Mouse (Mus musculus) adrenal gland (tissue): ENCODE measurements at regions not wholly inside any gene's neighbourhood (a gene's known extent, or its start where the extent isn't known, plus 50 kb on each side); places are given as distances from the start of the nearest gene placed in this dataset.
"Not testable (repeated sequence)": the region's sequence is repeated elsewhere in the genome, so short reads cannot be mapped to it uniquely, and the experiment has no call there.

Experiments
- intact Hi-C: fragments of 180-260 bp; cut with DNase I; formaldehyde crosslinking; loops from one replicate; pipeline ENCODE4 v1.15.1; 2025

- intact Hi-C loops, result no loop called here
Measured at GRCm38 (mm10) chr10:118046328-118046727, 95.3 kb upstream of the Mdm1 start.

GRCm38 (mm10) chr10:118046831-118047230 lies 94.8 kb upstream of the Mdm1 start:
- intact Hi-C loops, result no loop called here

- intact Hi-C loops, result no loop called here
Measured at GRCm38 (mm10) chr10:118049330-118049729, 92.3 kb upstream of the Mdm1 start.

GRCm38 (mm10) chr10:118050152-118050641 lies 91.4 kb upstream of the Mdm1 start:
- intact Hi-C loops, result no loop called here

- intact Hi-C loops, result no loop called here
Measured at GRCm38 (mm10) chr10:118052042-118052441, 89.6 kb upstream of the Mdm1 start.

GRCm38 (mm10) chr10:118052477-118052876 lies 89.1 kb upstream of the Mdm1 start:
- intact Hi-C loops, result no loop called here

GRCm38 (mm10) chr10:118053037-118053436 lies 88.6 kb upstream of the Mdm1 start:
- intact Hi-C loops, result loop anchor here (1.0 kb wide), 1 partner anchor 54 kb away; no protein-coding TSS in a partner anchor

GRCm38 (mm10) chr10:118056789-118057271 lies 84.8 kb upstream of the Mdm1 start:
- intact Hi-C loops, result no loop called here

GRCm38 (mm10) chr10:118057516-118057915 lies 84.1 kb upstream of the Mdm1 start:
- intact Hi-C loops, result no loop called here

- intact Hi-C loops, result no loop called here
Measured at GRCm38 (mm10) chr10:118064816-118065216, 76.8 kb upstream of the Mdm1 start.

- intact Hi-C loops, result not testable (repeated sequence)
Measured at GRCm38 (mm10) chr10:118076341-118076740, 65.3 kb upstream of the Mdm1 start.

GRCm38 (mm10) chr10:118081636-118082166 lies 59.9 kb upstream of the Mdm1 start:
- intact Hi-C loops, result no loop called here

- intact Hi-C loops, result no loop called here
Measured at GRCm38 (mm10) chr10:118083035-118083720, 58.4 kb upstream of the Mdm1 start.

- intact Hi-C loops, result no loop called here
Measured at GRCm38 (mm10) chr10:118083721-118084075, 57.9 kb upstream of the Mdm1 start.

- intact Hi-C loops, result no loop called here
Measured at GRCm38 (mm10) chr10:118085046-118085983, 56.3 kb upstream of the Mdm1 start.

- intact Hi-C loops, result no loop called here
Measured at GRCm38 (mm10) chr10:118087570-118088340, 53.9 kb upstream of the Mdm1 start.

GRCm38 (mm10) chr10:118088499-118088898 lies 53.1 kb upstream of the Mdm1 start:
- intact Hi-C loops, result no loop called here

- intact Hi-C loops, result no loop called here
Measured at GRCm38 (mm10) chr10:118089879-118090278, 51.7 kb upstream of the Mdm1 start.

GRCm38 (mm10) chr10:118091476-118091875 lies 50.1 kb upstream of the Mdm1 start:
- intact Hi-C loops, result no loop called here
